Mouse (Mus musculus) ovary, postnatal 10 days (tissue): ENCODE measurements around the gene Gm6793.

ENCODE experiments used
- DNase-seq: peaks from one replicate; pipeline ENCODE4 v3.0.0; 2022; ENCODE audit warnings: low spot score

The Gm6793 gene

DNA sequence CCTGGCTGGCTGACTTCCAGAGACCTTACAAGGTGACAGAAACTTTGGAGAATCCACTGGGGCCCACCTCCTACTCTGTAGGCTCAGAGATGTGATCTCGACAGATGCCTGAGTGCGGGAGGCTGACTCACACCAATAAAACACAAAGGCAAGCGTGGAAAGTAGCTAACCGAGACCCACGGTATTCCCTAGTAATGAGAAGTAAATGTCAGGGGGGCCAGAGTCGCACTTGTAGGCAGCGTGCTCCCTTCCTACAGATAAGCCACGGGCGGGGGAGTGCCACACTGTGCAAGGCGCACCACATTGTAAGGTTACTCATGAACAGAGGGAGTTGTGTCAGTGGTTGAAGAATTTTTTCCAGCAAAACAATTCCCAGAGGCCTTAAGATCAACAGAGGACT lies 30.3 kb downstream of the Gm6793 start:
- DNase-seq, result no peak

DNA sequence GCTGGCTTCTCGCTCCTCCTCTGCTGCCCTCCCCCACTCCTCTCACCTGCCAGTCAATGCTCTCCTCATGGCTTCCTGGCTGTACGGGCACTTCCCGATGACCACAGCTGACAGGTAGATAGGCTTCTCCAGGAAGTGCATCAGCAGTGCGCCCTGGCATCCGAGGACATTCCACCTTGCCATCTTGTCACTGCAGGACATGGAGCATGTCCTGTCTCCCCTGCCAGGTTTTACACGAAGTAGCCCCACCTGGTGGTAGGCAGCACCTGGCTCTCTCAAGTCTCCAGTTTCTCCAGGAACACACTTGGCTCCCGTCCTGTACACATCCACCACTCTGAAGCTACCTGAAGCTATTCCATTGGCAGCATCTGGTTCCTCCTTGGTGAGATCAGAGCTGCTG lies 32.7 kb downstream of the Gm6793 start:
- no peak for DNase-seq

DNA sequence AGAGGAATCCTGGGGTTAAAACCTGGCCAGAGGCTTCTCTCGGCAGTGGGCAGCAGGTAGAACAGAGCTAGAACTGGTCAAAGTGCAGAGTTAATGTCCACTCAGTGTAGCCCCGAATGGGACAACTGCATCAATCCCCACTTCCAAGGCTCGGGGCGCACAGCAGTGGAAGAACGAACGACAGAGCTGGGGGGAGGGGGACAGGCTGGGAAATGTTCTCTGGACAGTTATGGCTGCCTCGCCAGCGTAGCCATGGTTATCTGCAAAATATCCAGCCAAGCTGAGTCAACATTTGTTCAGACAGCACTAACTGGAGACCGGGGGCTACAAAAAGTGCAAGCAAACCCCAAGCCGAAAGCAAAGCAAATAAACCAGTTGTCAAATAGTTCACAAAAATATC lies 36.7 kb downstream of the Gm6793 start:
- DNase-seq, result no peak

DNA sequence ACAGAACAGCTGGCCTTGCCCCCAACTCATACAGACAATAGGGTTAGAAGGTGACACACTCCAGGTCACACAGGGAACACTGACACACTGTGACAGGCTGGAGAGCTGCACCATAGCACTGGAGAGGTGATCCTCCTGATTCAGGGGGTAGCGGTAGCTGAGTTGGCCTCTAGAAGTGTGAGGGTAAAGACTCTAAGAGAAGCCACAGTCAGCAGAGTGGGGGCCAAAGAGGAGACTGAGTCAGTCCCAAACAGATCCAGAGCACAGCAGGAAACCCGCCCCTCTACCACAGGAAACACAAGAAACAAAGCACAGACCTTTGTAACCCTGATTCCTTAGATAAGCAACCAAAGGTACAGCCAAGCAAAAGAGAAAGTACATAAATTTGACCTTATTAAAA lies 38.5 kb downstream of the Gm6793 start:
- no peak for DNase-seq

DNA sequence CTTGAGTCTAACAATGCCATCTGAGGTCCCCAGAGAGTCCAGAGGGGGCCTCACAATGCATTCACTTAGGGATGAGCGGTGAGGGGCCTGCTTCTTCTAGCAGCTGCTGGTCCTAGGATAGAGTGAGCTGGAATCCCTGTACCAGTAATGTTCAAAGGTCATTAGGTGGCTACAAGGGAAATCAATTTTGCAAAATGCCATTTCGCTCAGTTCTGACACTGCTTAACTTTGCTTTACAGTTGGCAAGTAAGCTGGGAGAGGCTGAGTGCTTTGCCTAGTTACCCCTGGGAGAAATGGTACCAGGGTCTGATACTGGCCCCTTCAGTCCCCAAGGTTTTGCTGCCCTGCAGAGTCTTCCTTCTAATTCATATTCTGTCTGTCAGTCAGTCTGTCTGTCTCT lies 39.1 kb downstream of the Gm6793 start:
- DNase-seq, result no peak

DNA sequence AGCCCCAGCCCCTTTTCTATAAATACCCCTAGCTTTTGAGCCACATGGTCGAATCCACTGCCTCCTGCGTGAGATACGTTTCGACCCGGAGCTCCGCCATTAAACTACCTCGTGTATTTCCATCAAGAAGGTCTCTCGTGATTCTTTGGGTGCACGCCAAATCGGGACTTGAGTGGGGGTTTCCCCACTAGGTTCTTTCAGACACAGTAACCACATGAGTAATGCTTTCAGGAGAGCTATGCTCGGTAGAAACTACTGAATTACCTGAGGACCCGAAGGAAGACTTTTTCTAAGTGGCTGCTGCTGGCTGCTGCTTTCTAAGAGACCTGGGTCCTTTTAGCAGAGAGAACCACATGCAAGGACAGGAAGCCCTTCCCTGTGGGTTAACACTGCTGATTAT lies 40.7 kb downstream of the Gm6793 start:
- no peak for DNase-seq

DNA sequence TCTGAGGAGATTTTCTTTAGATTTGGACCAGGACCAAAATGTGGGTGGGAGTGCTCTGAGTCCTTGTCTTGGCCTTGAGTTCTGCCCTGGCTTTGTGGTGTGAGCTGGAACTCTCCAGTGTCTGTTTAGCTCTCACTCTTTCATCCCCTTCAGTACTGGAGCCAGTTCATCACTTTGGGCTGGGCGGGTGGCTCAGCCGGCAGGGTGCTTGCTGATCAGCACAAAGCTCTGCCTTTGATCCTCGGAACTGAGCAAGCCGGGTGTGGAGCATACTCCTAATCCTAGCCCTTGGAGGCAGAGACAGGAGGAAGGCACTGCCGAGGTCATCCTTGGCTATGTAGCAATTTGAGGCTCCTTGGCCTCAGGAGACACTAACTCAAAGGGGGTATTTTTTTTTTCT lies 45.8 kb downstream of the Gm6793 start:
- no peak for DNase-seq

DNA sequence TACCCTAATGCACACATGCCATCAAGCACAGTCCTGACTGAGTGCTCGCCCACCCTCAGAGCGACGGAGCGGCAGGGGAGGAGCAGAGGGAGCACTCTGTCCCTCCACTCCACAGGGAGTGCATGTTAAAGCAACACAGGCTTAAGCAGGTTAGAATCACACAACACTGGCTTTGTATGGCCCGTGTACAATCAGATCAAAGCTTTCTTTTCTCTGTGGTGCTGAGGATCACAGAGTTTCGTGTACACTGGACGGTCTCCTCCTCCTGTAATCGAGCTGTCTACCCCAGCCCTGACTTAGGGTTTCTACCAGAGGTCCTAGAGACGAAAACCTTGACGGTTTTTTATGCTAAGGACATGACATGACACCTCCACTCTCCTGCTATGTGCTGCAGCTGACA lies 46.3 kb downstream of the Gm6793 start:
- DNase-seq, result no peak

DNA sequence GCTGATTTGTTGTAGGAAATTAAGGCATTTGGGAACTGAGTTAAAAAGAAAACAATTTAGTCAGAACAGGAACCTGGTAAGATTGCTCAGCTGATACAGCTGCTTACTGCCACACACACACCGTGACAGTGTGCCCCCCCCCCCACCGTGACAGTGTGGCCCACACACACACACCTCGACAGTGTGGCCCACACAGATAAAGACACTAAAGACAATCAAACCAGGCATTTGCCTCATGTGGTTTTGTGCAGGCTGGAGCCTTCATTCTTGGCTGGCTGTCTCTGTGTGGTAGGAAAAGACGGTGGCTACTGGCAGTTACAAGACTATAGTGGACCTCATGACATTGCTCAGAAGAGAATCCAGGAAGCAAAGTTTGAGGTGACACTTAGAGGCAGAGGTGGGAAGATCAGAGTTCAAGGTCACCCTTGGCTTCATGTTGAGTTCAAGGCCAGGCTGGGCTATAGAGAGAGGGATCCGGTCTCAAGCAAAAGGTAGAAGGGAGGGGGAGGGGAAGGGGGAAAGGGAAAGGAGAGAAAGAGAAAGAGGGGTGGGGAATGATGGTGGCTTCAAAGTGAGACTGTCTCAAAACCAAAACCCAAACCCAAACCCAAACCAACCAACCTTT lies 47.5 kb downstream of the Gm6793 start:
- no peak for DNase-seq

DNA sequence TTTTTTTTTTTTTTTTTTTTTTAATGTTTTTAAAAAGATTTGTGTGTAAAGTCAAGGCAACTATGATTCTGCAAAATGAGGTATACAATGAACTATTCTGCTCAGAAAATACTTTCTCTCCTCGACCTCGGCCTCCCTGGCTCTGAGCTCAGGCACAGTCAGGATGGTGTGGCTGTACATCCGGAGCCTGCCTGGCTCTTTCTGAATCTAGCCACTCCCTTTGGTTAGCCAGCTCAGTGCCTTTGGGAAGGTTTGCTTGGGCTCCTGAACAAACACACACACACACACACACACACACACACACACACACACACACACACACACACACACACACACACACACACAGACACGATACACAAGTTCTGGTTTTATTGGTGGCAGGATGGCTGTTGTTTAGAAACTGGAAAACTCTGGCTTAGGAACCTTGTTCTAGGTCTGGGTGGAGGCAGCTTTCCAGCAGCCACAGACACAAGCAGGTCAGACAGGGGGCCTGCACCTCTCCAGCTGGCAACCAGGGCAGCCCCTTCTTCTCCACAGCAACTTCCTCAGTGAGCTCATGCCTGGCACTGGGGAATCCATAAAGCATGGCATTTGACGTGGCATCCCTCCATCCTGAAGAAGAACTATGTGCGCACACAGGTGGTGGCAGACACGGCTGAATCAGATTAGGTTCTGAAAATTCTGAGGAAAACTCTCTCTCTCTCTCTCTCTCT lies 49.8 kb downstream of the Gm6793 start:
- no peak for DNase-seq

DNA sequence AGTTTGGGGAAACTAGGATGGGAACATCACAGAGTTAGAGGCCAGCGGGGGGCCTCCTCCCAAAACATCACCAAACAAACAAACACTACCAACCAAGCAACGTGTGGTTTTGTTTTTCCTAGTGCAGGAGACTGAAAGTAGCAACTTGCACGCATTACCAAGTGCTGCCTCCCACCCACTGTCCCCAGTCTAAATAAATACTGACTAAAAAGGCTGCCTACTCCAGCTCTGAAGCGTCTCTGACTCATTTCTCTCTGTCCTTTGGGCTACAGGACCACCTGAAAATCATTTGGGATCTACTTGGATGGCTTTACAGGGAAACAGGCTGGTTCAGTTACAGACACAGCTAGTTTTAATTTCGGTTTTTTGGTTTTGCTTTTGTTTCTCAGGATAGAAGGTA lies 50.5 kb downstream of the Gm6793 start:
- DNase-seq, result no peak

DNA sequence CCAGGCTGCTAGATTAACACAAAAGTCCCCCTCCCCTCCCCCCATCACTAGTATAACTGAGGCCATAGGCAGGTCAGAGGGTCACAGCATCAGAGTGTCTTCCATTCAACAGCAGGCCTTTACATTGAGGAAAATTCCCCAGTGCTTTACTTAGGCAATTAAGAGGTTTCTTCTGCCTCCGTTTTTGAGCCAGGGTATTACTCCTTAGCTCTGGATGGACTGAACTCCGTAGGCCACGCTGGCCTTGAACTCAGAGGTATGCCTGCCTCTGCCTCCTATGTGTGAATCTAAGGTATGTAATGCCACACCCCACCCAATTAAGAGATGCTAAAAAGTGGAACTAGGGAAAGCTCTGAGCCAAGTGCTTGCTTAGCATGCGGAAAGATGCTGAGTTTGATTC lies 51.3 kb downstream of the Gm6793 start:
- DNase-seq, result no peak
